Mouse (Mus musculus): ENCODE measurements around the gene Mcrs1.
"Not testable (repeated sequence)": the region's sequence is repeated elsewhere in the genome, so short reads cannot be mapped to it uniquely, and the experiment has no call there.

The Mcrs1 gene

GRCm38 (mm10) chr15:99251626-99252380 is at the start of gene Mcrs1:
TSS of gene Mcrs1 (minus strand) at chr15:99251961.
- DNase-seq (ENCODE audit: low spot score): peak; percentile 100

GRCm38 (mm10) chr15:99296213-99296612 is 44.5 kb upstream of the Mcrs1 start:
- no peak for DNase-seq (ENCODE audit: low spot score)

GRCm38 (mm10) chr15:99295484-99295981 is 43.8 kb upstream of the Mcrs1 start, which contains the start of gene Fam186b:
TSS of gene Fam186b (minus strand) at chr15:99295888.
- DNase-seq (ENCODE audit: low spot score): peak; percentile 30

- peak; percentile 89 for DNase-seq (ENCODE audit: low spot score)
These were observed 43.1 kb upstream of the Mcrs1 start, which contains the start of gene Prpf40b for GRCm38 (mm10) chr15:99294813-99295374. TSS of gene Prpf40b (plus strand) at chr15:99295087.

GRCm38 (mm10) chr15:99294287-99294686 is 42.5 kb upstream of the Mcrs1 start:
- no peak for DNase-seq (ENCODE audit: low spot score)

GRCm38 (mm10) chr15:99290586-99290985 is 38.8 kb upstream of the Mcrs1 start:
- no peak for DNase-seq (ENCODE audit: low spot score)

- DNase-seq (ENCODE audit: low spot score): no peak
These were observed 33.4 kb upstream of the Mcrs1 start for GRCm38 (mm10) chr15:99285189-99285535.

GRCm38 (mm10) chr15:99284527-99285188 is 32.9 kb upstream of the Mcrs1 start:
- peak; percentile 21 for DNase-seq (ENCODE audit: low spot score)

- no peak for DNase-seq (ENCODE audit: low spot score)
These were observed 31.7 kb upstream of the Mcrs1 start for GRCm38 (mm10) chr15:99283456-99283855.

- DNase-seq (ENCODE audit: low spot score): no peak
These were observed 26.5 kb upstream of the Mcrs1 start for GRCm38 (mm10) chr15:99278271-99278670.

GRCm38 (mm10) chr15:99276095-99276494 is 24.3 kb upstream of the Mcrs1 start:
- no peak for DNase-seq (ENCODE audit: low spot score)

GRCm38 (mm10) chr15:99265679-99266078 is 13.9 kb upstream of the Mcrs1 start:
- DNase-seq (ENCODE audit: low spot score): peak; percentile 89

GRCm38 (mm10) chr15:99264363-99264762 is 12.6 kb upstream of the Mcrs1 start:
- DNase-seq (ENCODE audit: low spot score): no peak

- DNase-seq (ENCODE audit: low spot score): no peak
These were observed 10.9 kb upstream of the Mcrs1 start for GRCm38 (mm10) chr15:99262702-99263101.

GRCm38 (mm10) chr15:99259730-99260252 is 8.0 kb upstream of the Mcrs1 start:
- peak; percentile 89 for DNase-seq (ENCODE audit: low spot score)

GRCm38 (mm10) chr15:99259167-99259729 is 7.5 kb upstream of the Mcrs1 start:
- DNase-seq (ENCODE audit: low spot score): peak; percentile 81

- peak; percentile 21 for DNase-seq (ENCODE audit: low spot score)
These were observed 3.5 kb upstream of the Mcrs1 start for GRCm38 (mm10) chr15:99255241-99255749.

GRCm38 (mm10) chr15:99254477-99255005 is 2.8 kb upstream of the Mcrs1 start:
- DNase-seq (ENCODE audit: low spot score): no peak

- DNase-seq (ENCODE audit: low spot score): no peak
These were observed 2.0 kb upstream of the Mcrs1 start for GRCm38 (mm10) chr15:99253772-99254171.

GRCm38 (mm10) chr15:99253175-99253479 is 1.4 kb upstream of the Mcrs1 start:
- not testable (repeated sequence) for DNase-seq (ENCODE audit: low spot score)

GRCm38 (mm10) chr15:99252381-99253174 is 817 bp upstream of the Mcrs1 start:
- DNase-seq (ENCODE audit: low spot score): peak; percentile 52

Data from adipocyte (in vitro differentiated cells).